Mouse (Mus musculus): ENCODE measurements around the gene Vmn1r160. TPM values are rescaled to one million over a fixed set of nuclear protein-coding genes. Genes with fewer than 3 reads are reported as not detected.

The Vmn1r160 gene
- not detected for polyA plus RNA-seq (2015; fragmentation: Illumina TruSeq; extraction: RNeasy Lipid Tissue Mini Kit (QIAGEN cat#74804); ENCODE audit: low read depth, low replicate concordance)

DNA sequence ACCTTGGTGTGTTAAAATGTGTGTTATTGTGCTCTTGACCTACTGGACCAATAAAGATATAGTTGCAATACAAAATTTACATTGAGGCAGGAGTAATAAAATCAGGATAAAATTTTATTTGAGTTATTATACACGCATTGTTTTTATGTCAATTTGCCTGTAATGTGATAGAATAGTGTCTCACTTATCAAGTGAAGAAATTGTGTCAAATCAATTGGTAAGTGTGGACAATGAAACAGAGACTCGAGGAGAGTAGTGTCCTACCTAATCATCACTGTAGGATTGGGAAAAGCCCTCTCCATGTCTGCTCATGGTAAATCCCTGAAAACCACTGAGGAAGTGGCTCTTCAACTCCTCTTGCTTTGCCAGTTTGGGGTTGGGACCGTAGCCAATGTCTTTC, at the start of gene Vmn1r160:
TSS of gene Vmn1r160 (plus strand) at position 301 of the 400 bp plus-strand sequence.

DNA sequence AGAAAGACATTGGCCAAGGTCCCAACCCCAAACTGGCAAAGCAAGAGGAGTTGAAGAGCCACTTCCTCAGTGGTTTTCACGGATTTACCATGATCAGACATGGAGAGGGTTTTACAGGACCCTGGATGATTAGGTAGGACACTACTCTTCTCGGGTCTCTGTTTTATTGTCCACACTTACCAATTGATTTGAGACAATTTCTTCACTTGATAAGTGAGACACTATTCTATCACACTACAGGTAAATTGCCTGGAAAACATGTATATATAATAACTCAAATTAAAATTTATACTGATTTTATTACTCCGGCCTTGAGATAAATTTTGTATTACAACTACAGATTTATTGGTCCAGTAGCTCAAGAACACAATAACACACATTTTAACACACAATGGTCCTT, 27.5 kb upstream of the Vmn1r160 start, which contains the start of gene Vmn1r159:
TSS of gene Vmn1r159 (minus strand) at position 101 of the 400 bp plus-strand sequence.

Other genes with a start within 250 kb of the Vmn1r160 start
- not detected for gene Vmn1r155, start 213.2 kb upstream of the Vmn1r160 start, polyA plus RNA-seq (2015; fragmentation: Illumina TruSeq; extraction: RNeasy Lipid Tissue Mini Kit (QIAGEN cat#74804); ENCODE audit: low read depth, low replicate concordance)
- not detected for gene Gm8693, start 178.9 kb upstream of the Vmn1r160 start, polyA plus RNA-seq (2015; fragmentation: Illumina TruSeq; extraction: RNeasy Lipid Tissue Mini Kit (QIAGEN cat#74804); ENCODE audit: low read depth, low replicate concordance)
- gene Gm4567, start 151.5 kb upstream of the Vmn1r160 start, polyA plus RNA-seq (2015; fragmentation: Illumina TruSeq; extraction: RNeasy Lipid Tissue Mini Kit (QIAGEN cat#74804); ENCODE audit: low read depth, low replicate concordance) = not detected
- not detected for gene Vmn1r157, start 109.5 kb upstream of the Vmn1r160 start, polyA plus RNA-seq (2015; fragmentation: Illumina TruSeq; extraction: RNeasy Lipid Tissue Mini Kit (QIAGEN cat#74804); ENCODE audit: low read depth, low replicate concordance)
- not detected for gene Vmn1r158, start 80.4 kb upstream of the Vmn1r160 start, polyA plus RNA-seq (2015; fragmentation: Illumina TruSeq; extraction: RNeasy Lipid Tissue Mini Kit (QIAGEN cat#74804); ENCODE audit: low read depth, low replicate concordance)
- not detected for gene Vmn1r159, start 27.6 kb upstream of the Vmn1r160 start, polyA plus RNA-seq (2015; fragmentation: Illumina TruSeq; extraction: RNeasy Lipid Tissue Mini Kit (QIAGEN cat#74804); ENCODE audit: low read depth, low replicate concordance)
- not detected for gene Gm4214, start 113.4 kb downstream of the Vmn1r160 start, polyA plus RNA-seq (2015; fragmentation: Illumina TruSeq; extraction: RNeasy Lipid Tissue Mini Kit (QIAGEN cat#74804); ENCODE audit: low read depth, low replicate concordance)
- not detected for gene Gm4216, start 148.7 kb downstream of the Vmn1r160 start, polyA plus RNA-seq (2015; fragmentation: Illumina TruSeq; extraction: RNeasy Lipid Tissue Mini Kit (QIAGEN cat#74804); ENCODE audit: low read depth, low replicate concordance)
- gene Vmn1r163, start 184.3 kb downstream of the Vmn1r160 start, polyA plus RNA-seq (2015; fragmentation: Illumina TruSeq; extraction: RNeasy Lipid Tissue Mini Kit (QIAGEN cat#74804); ENCODE audit: low read depth, low replicate concordance) = not detected
- not detected for gene Gm8720, start 196.2 kb downstream of the Vmn1r160 start, polyA plus RNA-seq (2015; fragmentation: Illumina TruSeq; extraction: RNeasy Lipid Tissue Mini Kit (QIAGEN cat#74804); ENCODE audit: low read depth, low replicate concordance)